Mouse (Mus musculus): ENCODE results near the gene Hip1r. TPM values are rescaled to one million over a fixed set of nuclear protein-coding genes. Genes with fewer than 3 reads are reported as not detected.

The Hip1r gene
- total and polyA plus RNA-seq, 2 experiments: 9.7 to 11.5 TPM

GRCm38 (mm10) chr5:124030386-124031067 lies 57.1 kb downstream of the Hip1r start:
- no peaks in the 10 kb centered on the region for H3K36me3 ChIP-seq (ENCODE audit: control insufficient read depth, insufficient read depth, low read length)
- DNase-seq (ENCODE audit: extremely low read depth, low read depth, low spot score): no peak
- 19% methylated on average over 12 of the region's 12 CpGs for WGBS
- H3K79me2 ChIP-seq (ENCODE audit: control insufficient read depth, insufficient read depth, low read length): peaks cover 28% of the 10 kb centered on the region; the same call in 1 of the 2 replicates
- H3K4me1 ChIP-seq (ENCODE audit: control insufficient read depth, insufficient read depth, low read length): peaks cover 42% of the 10 kb centered on the region
- peak overlapping the region; percentile 99 for H3K9ac ChIP-seq (ENCODE audit: low read depth, low read length)
- no peaks in the 10 kb centered on the region for H3K27me3 ChIP-seq (ENCODE audit: control insufficient read depth, insufficient read depth, low read length)
- TF ChIP-seq POLR2A (IDR thresholded peaks at IDR 0.05; ENCODE audit: extremely low read depth, insufficient read depth, low read length) (no peak), CTCF (IDR thresholded peaks at IDR 0.05; ENCODE audit: low read depth, low read length) (no peak)
- peak overlapping the region; percentile 90 for H3K27ac ChIP-seq (replicated peaks; ENCODE audit: insufficient read depth, low read depth, low read length)
- peak overlapping the region; percentile 0; the same call in 1 of the 2 replicates for H3K4me3 ChIP-seq (ENCODE audit: insufficient read depth, low read depth, low read length)

DNA sequence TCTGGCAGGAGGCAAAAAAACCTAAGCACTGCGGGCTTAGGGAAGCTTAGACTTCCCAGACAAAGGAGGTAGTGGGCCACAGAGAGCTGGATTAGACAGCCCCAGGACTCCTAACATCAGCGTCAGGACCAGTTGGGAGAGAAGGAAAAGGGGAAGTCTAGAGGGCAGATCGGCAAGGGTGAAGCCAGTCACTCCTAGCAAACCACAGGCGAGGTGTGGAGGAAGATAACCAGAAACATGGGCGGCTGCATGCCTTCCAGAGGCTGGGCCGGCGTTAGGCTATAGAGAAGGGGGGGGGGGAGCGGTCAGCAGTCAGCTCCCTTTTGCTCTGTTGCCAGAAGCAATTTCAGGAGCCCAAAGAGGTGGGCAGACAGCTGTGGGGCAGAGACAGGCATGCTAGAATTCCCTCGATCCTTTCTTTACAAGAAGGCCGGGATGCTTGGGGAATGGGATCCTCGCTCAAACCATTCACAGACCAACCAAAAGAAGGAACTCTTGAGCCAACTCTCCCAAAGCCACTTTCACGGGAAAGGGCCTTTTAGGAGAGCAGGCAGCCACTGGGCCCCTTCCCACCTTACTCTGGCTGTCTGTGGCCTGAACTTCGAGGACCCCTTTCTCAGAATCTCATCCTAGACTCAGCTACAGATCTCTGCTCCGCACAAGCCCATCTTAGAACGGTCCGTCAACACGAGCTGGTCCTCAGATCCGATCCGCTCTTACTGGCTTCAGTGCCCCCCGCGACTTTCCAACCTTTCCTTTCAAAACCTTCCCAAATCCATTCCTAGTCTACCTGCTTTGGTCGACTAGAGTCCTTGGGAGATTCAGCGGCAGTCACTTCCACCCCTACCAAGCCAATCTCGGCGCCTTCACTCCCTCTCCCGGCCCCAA lies 57.9 kb downstream of the Hip1r start:
- DNase-seq (ENCODE audit: extremely low read depth, low read depth, low spot score): no peak

GRCm38 (mm10) chr5:124032001-124032508 lies 58.6 kb downstream of the Hip1r start, which contains the start of gene Vps37b:
Gene Vps37b (minus strand): TSS chr5:124032270.
- peak within 1 kb of the TSS; percentile 99 for H3K9ac ChIP-seq (ENCODE audit: low read depth, low read length)
- peaks cover 28% of the 10 kb centered on the region; the same call in 1 of the 2 replicates for H3K79me2 ChIP-seq (ENCODE audit: control insufficient read depth, insufficient read depth, low read length)
- WGBS: under 1% methylated on average over 52 of the region's 52 CpGs
- H3K36me3 ChIP-seq (ENCODE audit: control insufficient read depth, insufficient read depth, low read length): no peaks in the 10 kb centered on the region
- no peaks in the 10 kb centered on the region for H3K27me3 ChIP-seq (ENCODE audit: control insufficient read depth, insufficient read depth, low read length)
- H3K27ac ChIP-seq (replicated peaks; ENCODE audit: insufficient read depth, low read depth, low read length): peak within 1 kb of the TSS; percentile 90
- DNase-seq (ENCODE audit: extremely low read depth, low read depth, low spot score): no peak
- TF ChIP-seq CTCF (IDR thresholded peaks at IDR 0.05; ENCODE audit: low read depth, low read length) (no peak), POLR2A (IDR thresholded peaks at IDR 0.05; ENCODE audit: extremely low read depth, insufficient read depth, low read length) (peak; percentile 82)
- H3K4me3 ChIP-seq (ENCODE audit: insufficient read depth, low read depth, low read length): peak within 1 kb of the TSS; percentile 98
- peaks cover 32% of the 10 kb centered on the region for H3K4me1 ChIP-seq (ENCODE audit: control insufficient read depth, insufficient read depth, low read length)

More for the DNA sequence above, 57.9 kb downstream of the Hip1r start:
- under 1% methylated on average over 26 of the region's 26 CpGs for WGBS
- Histone ChIP-seq H3K79me2 (ENCODE audit: control insufficient read depth, insufficient read depth, low read length) (peaks cover 28% of the 10 kb centered on the region; the same call in 1 of the 2 replicates), H3K4me1 (ENCODE audit: control insufficient read depth, insufficient read depth, low read length) (peaks cover 39% of the 10 kb centered on the region), H3K27me3 (ENCODE audit: control insufficient read depth, insufficient read depth, low read length) (no peaks in the 10 kb centered on the region), H3K27ac (replicated peaks; ENCODE audit: insufficient read depth, low read depth, low read length) (peak overlapping the region; percentile 90), H3K4me3 (ENCODE audit: insufficient read depth, low read depth, low read length) (peak overlapping the region; percentile 98), H3K36me3 (ENCODE audit: control insufficient read depth, insufficient read depth, low read length) (no peaks in the 10 kb centered on the region), H3K9ac (ENCODE audit: low read depth, low read length) (peak overlapping the region; percentile 99)
- TF ChIP-seq POLR2A (IDR thresholded peaks at IDR 0.05; ENCODE audit: extremely low read depth, insufficient read depth, low read length): no peak

DNA sequence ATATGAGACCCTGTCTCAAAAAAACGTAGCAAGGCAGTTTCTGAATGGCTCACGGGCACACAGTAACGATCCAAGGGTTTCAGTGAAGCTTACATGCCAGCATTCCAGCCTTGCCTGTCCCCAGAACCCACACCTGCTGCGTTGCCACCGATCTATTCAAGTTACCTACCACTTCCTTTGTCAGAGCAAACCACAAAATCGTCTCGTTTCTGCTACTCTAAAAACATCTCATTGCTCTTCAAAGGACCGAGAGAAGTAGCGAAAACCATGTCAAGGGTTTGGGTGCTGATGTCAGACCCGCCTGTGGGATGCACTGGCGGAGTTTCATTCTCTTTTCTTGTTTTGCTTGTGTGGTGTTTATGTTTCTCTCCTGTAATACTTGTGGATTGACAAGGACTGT lies 61.0 kb downstream of the Hip1r start:
- TF ChIP-seq POLR2A (IDR thresholded peaks at IDR 0.05; ENCODE audit: extremely low read depth, insufficient read depth, low read length) (no peak), CTCF (IDR thresholded peaks at IDR 0.05; ENCODE audit: low read depth, low read length) (no peak)
- no peak overlapping the region for H3K27ac ChIP-seq (replicated peaks; ENCODE audit: insufficient read depth, low read depth, low read length)
- peaks cover 12% of the 10 kb centered on the region for H3K4me1 ChIP-seq (ENCODE audit: control insufficient read depth, insufficient read depth, low read length)
- H3K27me3 ChIP-seq (ENCODE audit: control insufficient read depth, insufficient read depth, low read length): no peaks in the 10 kb centered on the region
- no peak for DNase-seq (ENCODE audit: extremely low read depth, low read depth, low spot score)
- 82% methylated on average over 11 of the region's 11 CpGs for WGBS
- H3K36me3 ChIP-seq (ENCODE audit: control insufficient read depth, insufficient read depth, low read length): no peaks in the 10 kb centered on the region
- no peak overlapping the region for H3K4me3 ChIP-seq (ENCODE audit: insufficient read depth, low read depth, low read length)
- no peak overlapping the region for H3K9ac ChIP-seq (ENCODE audit: low read depth, low read length)
- peaks cover 12% of the 10 kb centered on the region; the same call in 1 of the 2 replicates for H3K79me2 ChIP-seq (ENCODE audit: control insufficient read depth, insufficient read depth, low read length)

- peaks cover 7% of the 10 kb centered on the region for H3K4me1 ChIP-seq (ENCODE audit: control insufficient read depth, insufficient read depth, low read length)
- no peak overlapping the region for H3K4me3 ChIP-seq (ENCODE audit: insufficient read depth, low read depth, low read length)
- H3K27ac ChIP-seq (replicated peaks; ENCODE audit: insufficient read depth, low read depth, low read length): no peak overlapping the region
- H3K27me3 ChIP-seq (ENCODE audit: control insufficient read depth, insufficient read depth, low read length): no peaks in the 10 kb centered on the region
- H3K36me3 ChIP-seq (ENCODE audit: control insufficient read depth, insufficient read depth, low read length): no peaks in the 10 kb centered on the region
- TF ChIP-seq CTCF (IDR thresholded peaks at IDR 0.05; ENCODE audit: low read depth, low read length): no peak
- TF ChIP-seq POLR2A (IDR thresholded peaks at IDR 0.05; ENCODE audit: extremely low read depth, insufficient read depth, low read length): no peak
- whole genome bisulfite sequencing: 94% methylated on average over 9 of the region's 9 CpGs
- no peak overlapping the region for H3K9ac ChIP-seq (ENCODE audit: low read depth, low read length)
- no peak for DNase-seq (ENCODE audit: extremely low read depth, low read depth, low spot score)
- H3K79me2 ChIP-seq (ENCODE audit: control insufficient read depth, insufficient read depth, low read length): peaks cover 12% of the 10 kb centered on the region; the same call in 1 of the 2 replicates
Observed at GRCm38 (mm10) chr5:124035406-124035805, 62.0 kb downstream of the Hip1r start.

Measured in liver, adult 2 months (tissue).